Mouse (Mus musculus) forebrain, embryonic 14.5 days (tissue): ENCODE data around the gene Tmem273. TPM values are rescaled to one million over a fixed set of nuclear protein-coding genes. Genes with fewer than 3 reads are reported as not detected.

ENCODE experiments used
- ATAC-seq: fragments of 200-750 bp; cut with Nextera tagmentation; 2 replicates; pipeline ENCODE4 v1.8.0; 2017; ENCODE audit warnings: mild to moderate bottlenecking, moderate library complexity
- DNase-seq: peaks from one replicate; pipeline ENCODE4 v3.0.0-alpha.2; 2015; ENCODE audit warnings: low spot score
- H3K27ac ChIP-seq: fragments of 300-500 bp; sonication (generic); 2 replicates; pipeline ENCODE4 v1.5.1; 2014; ENCODE audit warnings: low read depth, mild to moderate bottlenecking, control low read depth, low read length, moderate library complexity
- H3K27me3 ChIP-seq: fragments of 300-500 bp; sonication (generic); replicated peaks from 2 replicates; pipeline ENCODE4 v1.6.1; 2014; ENCODE audit warnings: low read length, control low read depth, mixed read lengths; ENCODE audit not compliant: control insufficient read depth, insufficient read depth
- H3K36me3 ChIP-seq: fragments of 300-500 bp; sonication (generic); 2 replicates; pipeline ENCODE4 v1.6.1; 2014; ENCODE audit warnings: low read length, control low read depth; ENCODE audit not compliant: control insufficient read depth, insufficient read depth
- H3K4me1 ChIP-seq: fragments of 300-500 bp; sonication (generic); 2 replicates; pipeline ENCODE4 v1.6.1; 2014; ENCODE audit warnings: antibody characterized with exemption, low read length, control low read depth; ENCODE audit not compliant: control insufficient read depth, insufficient read depth
- H3K4me2 ChIP-seq: fragments of 300-500 bp; sonication (generic); 2 replicates; pipeline ENCODE4 v1.6.1; 2014; ENCODE audit warnings: mild to moderate bottlenecking, control low read depth, low read length
- H3K4me3 ChIP-seq: fragments of 300-500 bp; sonication (generic); 2 replicates; pipeline ENCODE4 v1.5.1; 2014; ENCODE audit warnings: low read depth, low read length, control low read depth
- H3K9ac ChIP-seq: fragments of 300-500 bp; sonication (generic); 2 replicates; pipeline ENCODE4 v1.6.1; 2014; ENCODE audit warnings: mild to moderate bottlenecking, low read length, control low read depth, moderate library complexity
- H3K9me3 ChIP-seq: fragments of 300-500 bp; sonication (generic); replicated peaks from 2 replicates; pipeline ENCODE4 v1.6.1; 2016; ENCODE audit warnings: low read length, control low read depth, mixed read lengths; ENCODE audit not compliant: control insufficient read depth
- WGBS: fragments of 180-500 bp; shearing (Covaris S2); extraction: QIAGEN DNeasy Blood & Tissue Kit; methylation state at CpG from one replicate; pipeline ENCODE4 v1.1.7; 2014; 5-methylcytosine and 5-hydroxymethylcytosine counted together
- polyA plus RNA-seq: library from polyadenylated mRNA; unstranded; fragments of >200 nt; fragmentation: Nextera tagmentation; extraction: Ambion mirVana; gene quantifications from 2 replicates; pipeline ENCODE4 v1.2.1, GENCODE M21; 2014

Gene Tmem273
- polyA plus RNA-seq, 1 experiment from 2014 or later, result 0.56 TPM

GRCm38 (mm10) chr14:32797803-32798202, 12.0 kb downstream of the Tmem273 start:
- no peak overlapping the region for H3K4me3 ChIP-seq
- H3K27ac ChIP-seq, result no peak overlapping the region
- H3K9me3 ChIP-seq, result no peaks in the 10 kb centered on the region
- no peak overlapping the region for H3K4me2 ChIP-seq
- ATAC-seq, result no peak
- no peaks in the 10 kb centered on the region for H3K4me1 ChIP-seq
- H3K36me3 ChIP-seq, result no peaks in the 10 kb centered on the region
- 79% methylated on average over 2 of the region's 2 CpGs for WGBS
- no peak overlapping the region for H3K9ac ChIP-seq
- no peak for DNase-seq
- no peaks in the 10 kb centered on the region for H3K27me3 ChIP-seq

DNA sequence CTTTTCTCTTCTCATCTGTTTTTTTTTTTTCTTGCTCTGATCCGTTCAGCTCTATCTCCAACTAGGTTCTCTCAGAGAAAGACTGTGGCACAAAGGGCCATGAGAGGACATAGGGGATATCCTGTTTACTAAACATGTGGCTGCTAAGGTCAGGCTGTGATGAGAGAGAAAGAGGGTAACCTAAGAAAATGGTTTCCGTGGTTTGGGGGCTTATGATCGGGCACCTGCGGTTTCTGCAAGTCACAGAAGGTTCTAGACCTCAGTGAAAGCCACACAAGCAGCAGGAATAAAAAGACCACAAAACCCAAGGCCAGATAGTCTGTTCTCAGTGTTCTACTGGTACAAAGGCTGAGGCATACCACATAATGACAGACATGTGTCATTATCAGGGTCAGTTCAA, 12.6 kb downstream of the Tmem273 start:
- H3K9me3 ChIP-seq, result no peaks in the 10 kb centered on the region
- H3K4me2 ChIP-seq, result no peak overlapping the region
- H3K27me3 ChIP-seq, result no peaks in the 10 kb centered on the region
- H3K27ac ChIP-seq, result no peak overlapping the region
- no peak overlapping the region for H3K4me3 ChIP-seq
- no peak overlapping the region for H3K9ac ChIP-seq
- DNase-seq, result no peak
- no peak for ATAC-seq
- 91% methylated on average over 4 of the region's 4 CpGs for WGBS
- no peaks in the 10 kb centered on the region for H3K4me1 ChIP-seq
- no peaks in the 10 kb centered on the region for H3K36me3 ChIP-seq

DNA sequence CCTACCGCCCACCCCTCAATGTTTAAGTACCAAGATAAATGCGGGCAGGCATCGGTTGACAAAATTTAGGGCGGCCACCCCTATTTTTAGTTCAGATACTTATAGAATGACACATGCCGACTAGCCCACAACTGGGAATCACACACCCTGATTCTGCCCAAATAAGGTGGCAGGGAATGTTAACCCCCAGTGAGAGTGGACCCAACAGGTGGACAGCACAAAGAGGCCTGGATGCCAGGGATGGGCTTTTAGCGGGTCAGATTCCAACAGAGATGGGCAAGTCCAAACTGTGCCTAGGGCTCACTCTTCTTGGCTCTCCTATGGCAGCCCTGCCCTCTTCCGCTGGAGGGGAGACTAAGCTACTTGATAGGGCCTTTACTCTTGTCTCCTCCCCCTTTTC, 14.3 kb downstream of the Tmem273 start:
- H3K27ac ChIP-seq, result no peak overlapping the region
- H3K4me1 ChIP-seq, result no peaks in the 10 kb centered on the region
- no peak overlapping the region for H3K9ac ChIP-seq
- no peak for DNase-seq
- no peaks in the 10 kb centered on the region for H3K9me3 ChIP-seq
- H3K36me3 ChIP-seq, result no peaks in the 10 kb centered on the region
- ATAC-seq, result no peak
- H3K4me2 ChIP-seq, result no peak overlapping the region
- no peaks in the 10 kb centered on the region for H3K27me3 ChIP-seq
- H3K4me3 ChIP-seq, result no peak overlapping the region
- whole genome bisulfite sequencing, result 92% methylated on average over 7 of the region's 7 CpGs

DNA sequence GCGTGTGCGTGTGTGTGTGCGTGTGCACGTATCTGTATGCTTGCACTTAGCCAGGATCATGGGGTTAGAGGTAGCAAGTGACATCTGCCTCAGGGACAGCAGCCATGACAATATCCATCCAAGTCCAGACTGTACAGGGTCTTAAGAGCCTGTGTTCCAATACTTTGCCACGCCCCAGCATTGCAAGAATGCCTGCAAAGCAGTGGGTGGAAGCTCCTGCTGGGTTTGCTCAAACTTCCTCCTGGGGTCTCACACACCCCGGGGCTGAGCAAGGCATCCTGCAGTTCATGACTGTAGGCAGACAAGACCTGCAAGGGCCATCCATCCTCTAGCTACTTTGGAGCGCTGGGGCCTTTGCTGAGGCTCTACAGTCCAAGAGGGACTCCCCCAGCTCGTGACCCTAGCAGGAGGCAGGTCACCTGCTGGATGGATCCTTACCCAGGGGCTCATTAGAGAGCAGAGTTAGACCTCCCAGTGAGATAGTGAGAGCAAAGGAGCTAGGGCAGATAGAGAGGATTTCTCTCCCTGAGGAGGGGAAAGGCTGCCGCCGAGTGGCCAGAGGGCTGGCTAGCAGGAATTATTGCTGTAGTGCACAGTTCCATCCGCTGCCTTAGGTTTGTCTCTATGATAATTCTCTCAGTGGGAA, 15.4 kb downstream of the Tmem273 start:
- no peak overlapping the region for H3K9ac ChIP-seq
- no peaks in the 10 kb centered on the region for H3K9me3 ChIP-seq
- ATAC-seq (no peak), DNase-seq (peak; percentile 25)
- no peak overlapping the region for H3K4me3 ChIP-seq
- H3K4me2 ChIP-seq, result no peak overlapping the region
- no peaks in the 10 kb centered on the region for H3K27me3 ChIP-seq
- no peak overlapping the region for H3K27ac ChIP-seq
- 55% methylated on average over 11 of the region's 11 CpGs for WGBS
- H3K4me1 ChIP-seq, result no peaks in the 10 kb centered on the region
- no peaks in the 10 kb centered on the region for H3K36me3 ChIP-seq

DNA sequence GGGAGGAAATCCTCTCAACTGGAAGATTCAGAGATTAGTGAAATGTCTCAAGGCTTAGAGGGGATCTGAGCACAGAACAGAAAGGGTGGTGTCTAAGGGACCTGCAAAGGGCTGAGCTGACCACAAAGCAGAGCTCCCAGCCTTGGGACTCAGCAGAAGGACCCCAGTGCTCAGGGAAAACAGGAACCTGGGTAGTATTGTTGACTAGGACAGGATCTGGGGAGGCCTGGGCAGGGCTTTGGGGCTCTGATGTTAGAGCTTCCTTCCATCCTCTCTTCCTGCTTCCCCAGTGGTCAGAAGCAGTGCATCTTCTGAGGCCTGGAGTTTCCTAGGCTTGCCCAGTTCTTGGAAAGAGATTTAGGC, 15.9 kb downstream of the Tmem273 start:
- Histone ChIP-seq H3K9ac (no peak overlapping the region), H3K4me2 (no peak overlapping the region), H3K27me3 (no peaks in the 10 kb centered on the region), H3K4me3 (no peak overlapping the region), H3K36me3 (no peaks in the 10 kb centered on the region), H3K27ac (no peak overlapping the region), H3K4me1 (no peaks in the 10 kb centered on the region), H3K9me3 (no peaks in the 10 kb centered on the region)
- ATAC-seq, result no peak
- no peak for DNase-seq

DNA sequence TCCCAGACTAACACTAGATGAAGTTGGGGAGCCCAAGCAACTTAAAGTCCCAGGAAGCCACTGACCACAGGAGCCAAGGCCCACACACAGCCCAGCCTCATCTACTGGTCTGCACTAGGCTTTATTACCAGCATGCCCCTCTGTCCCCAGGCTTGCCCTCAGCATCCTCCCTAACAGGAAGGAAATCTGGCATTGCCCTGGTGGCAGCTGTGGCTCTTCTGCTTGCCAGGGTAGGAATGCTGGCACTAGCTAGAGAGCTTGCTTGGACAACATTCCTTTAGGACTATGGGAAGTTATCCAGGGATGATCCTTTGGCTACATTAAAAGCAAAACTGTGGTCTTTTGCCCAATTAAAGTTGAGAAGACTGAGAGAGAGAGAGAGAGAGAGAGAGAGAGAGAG, 24.3 kb downstream of the Tmem273 start:
- no peak for ATAC-seq
- Histone ChIP-seq H3K9me3 (no peaks in the 10 kb centered on the region), H3K9ac (no peak overlapping the region), H3K27ac (no peak overlapping the region), H3K4me1 (no peaks in the 10 kb centered on the region), H3K4me3 (no peak overlapping the region), H3K27me3 (no peaks in the 10 kb centered on the region), H3K36me3 (no peaks in the 10 kb centered on the region), H3K4me2 (no peak overlapping the region)
- DNase-seq, result no peak

GRCm38 (mm10) chr14:32812429-32812828, 26.7 kb downstream of the Tmem273 start:
- no peaks in the 10 kb centered on the region for H3K9me3 ChIP-seq
- WGBS, result 65% methylated on average over 6 of the region's 6 CpGs
- no peaks in the 10 kb centered on the region for H3K4me1 ChIP-seq
- H3K4me2 ChIP-seq, result no peak overlapping the region
- H3K27me3 ChIP-seq, result no peaks in the 10 kb centered on the region
- no peak overlapping the region for H3K27ac ChIP-seq
- no peaks in the 10 kb centered on the region for H3K36me3 ChIP-seq
- DNase-seq (no peak), ATAC-seq (no peak)
- H3K9ac ChIP-seq, result no peak overlapping the region
- no peak overlapping the region for H3K4me3 ChIP-seq

DNA sequence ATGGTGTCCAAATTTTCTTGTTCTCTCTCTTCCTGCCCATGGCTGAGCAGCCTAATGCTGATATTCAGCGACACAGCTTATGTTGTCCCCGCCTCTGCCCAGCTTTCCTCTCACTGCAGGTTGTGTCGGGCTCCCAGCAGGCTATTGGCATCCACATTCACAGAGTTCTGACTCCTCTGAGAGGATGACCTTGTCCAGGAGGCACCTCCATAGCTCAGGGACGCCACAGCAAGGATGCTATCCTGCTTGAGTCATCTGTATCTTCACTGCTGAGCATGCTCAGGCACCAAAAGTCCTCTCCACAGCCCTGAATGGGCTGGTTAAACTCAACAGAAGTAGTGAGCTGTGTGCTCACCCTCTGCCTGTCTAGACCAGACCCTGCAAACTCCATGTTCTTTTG, 29.2 kb downstream of the Tmem273 start:
- Histone ChIP-seq H3K4me2 (no peak overlapping the region), H3K9me3 (no peaks in the 10 kb centered on the region), H3K9ac (no peak overlapping the region), H3K4me3 (no peak overlapping the region), H3K36me3 (no peaks in the 10 kb centered on the region), H3K4me1 (no peaks in the 10 kb centered on the region; the same call in 1 of the 2 replicates), H3K27ac (no peak overlapping the region), H3K27me3 (no peaks in the 10 kb centered on the region)
- WGBS, result 65% methylated on average over 4 of the region's 4 CpGs
- ATAC-seq, result no peak
- DNase-seq, result no peak

DNA sequence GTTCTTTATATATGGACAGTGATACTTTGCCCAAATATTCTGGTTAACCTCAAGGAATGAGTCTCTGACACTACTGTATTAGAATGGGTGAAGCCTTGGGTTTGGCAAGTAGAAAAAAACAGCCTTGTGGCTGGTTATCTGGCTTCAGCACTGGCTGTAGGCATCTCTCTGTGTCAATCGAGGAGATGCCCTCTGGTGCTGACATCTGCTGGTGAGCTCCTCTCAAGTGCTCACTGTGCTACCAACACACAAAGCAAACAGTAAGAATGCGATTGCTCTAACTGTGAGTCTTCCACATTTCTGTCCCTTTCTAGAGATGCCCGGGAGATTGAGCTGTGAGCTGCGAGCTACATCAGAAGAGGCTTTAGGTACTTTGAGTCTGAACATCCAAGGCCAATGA, 30.8 kb downstream of the Tmem273 start:
- Histone ChIP-seq H3K9ac (no peak overlapping the region), H3K9me3 (no peaks in the 10 kb centered on the region), H3K4me1 (no peaks in the 10 kb centered on the region; the same call in 1 of the 2 replicates), H3K27ac (no peak overlapping the region), H3K4me2 (no peak overlapping the region), H3K27me3 (no peaks in the 10 kb centered on the region), H3K4me3 (no peak overlapping the region), H3K36me3 (no peaks in the 10 kb centered on the region)
- WGBS, result 80% methylated on average over 4 of the region's 4 CpGs
- no peak for DNase-seq
- ATAC-seq, result no peak
